In the genomic region with DNA sequence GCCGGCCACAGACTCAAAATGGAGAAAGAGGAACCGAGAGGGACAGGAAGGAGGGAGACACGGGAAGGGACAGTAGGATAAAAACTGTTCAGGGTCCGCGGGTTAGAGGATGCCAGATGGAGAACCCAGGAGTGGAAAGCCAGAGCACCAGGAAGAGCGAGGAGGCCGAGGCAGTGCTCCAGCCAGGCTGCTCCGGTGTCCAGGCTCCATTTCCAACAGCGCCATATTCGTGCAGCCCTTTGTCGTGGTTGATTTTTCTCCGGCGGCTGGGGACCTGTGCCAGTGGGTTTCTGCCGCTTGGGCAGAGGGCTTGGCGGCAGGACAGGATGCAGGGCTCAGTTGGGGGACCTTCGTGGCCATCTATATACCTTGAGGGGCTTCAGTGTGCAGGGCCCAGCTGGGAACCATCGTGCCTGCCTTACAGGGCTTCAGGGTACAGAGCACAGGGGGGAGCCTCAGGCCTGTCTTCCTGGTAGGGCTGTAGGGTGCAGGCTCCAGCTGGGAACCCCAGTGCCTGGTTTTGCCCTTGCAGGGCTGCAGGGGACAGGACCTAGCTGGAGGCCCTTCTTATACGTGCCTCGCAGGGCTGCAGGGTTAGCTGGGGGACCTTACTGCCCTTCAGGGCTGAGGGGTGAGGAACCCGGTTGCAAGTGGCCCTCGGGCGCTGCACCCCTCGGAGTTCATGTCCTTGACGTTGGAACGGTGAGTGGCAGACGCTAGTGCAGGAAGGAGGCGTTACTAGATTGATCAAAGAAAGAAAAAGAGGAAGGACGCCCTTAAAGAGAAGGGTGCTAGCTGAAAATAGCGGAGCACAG, we compare ENCODE assay signal across 7 mouse cellular contexts.
A peak's percentile ranks its signal among the peaks of the same experiment; 100 is the strongest.
DNase-seq lines count a peak whose midpoint lies in the region; ATAC-seq lines count a peak whose summit lies in the region.

No protein-coding gene starts in this region.

- peak; percentile 39 for DNase-seq in ZHBTc4 (ENCODE audit: low read depth, low spot score)
- peak; percentile 9 for DNase-seq in gastrocnemius, postnatal 14 days
- DNase-seq in induced T-regulatory cell, adult 2 months (ENCODE audit: low read depth): peak; percentile 78
- peak; percentile 11 to 12 for DNase-seq in left cerebral cortex, postnatal 14 days (ENCODE audit: low spot score in 2 of 2)
- peak; percentile 13 for DNase-seq in skeletal muscle tissue, adult 2 months (ENCODE audit: low read depth, low spot score)

- peak; percentile 71 for ATAC-seq in common myeloid progenitor, adult 5-6 weeks (replicated peaks; ENCODE audit: low read depth, poor library complexity, severe bottlenecking)
- ATAC-seq in megakaryocyte, adult 5-6 weeks (ENCODE audit: poor library complexity, severe bottlenecking): peak; percentile 72

- intact Hi-C loops in gastrocnemius, postnatal 14 days (cut with DNase I; ENCODE audit: low total_unique reads): no loop called here
- intact Hi-C loops in left cerebral cortex, postnatal 14 days (cut with DNase I): no loop called here

Comparison
In these comparisons a context has a peak if more than half of its experiments do, and no peak if none do; other contexts are left out.
1. Peak in every context shown above with its lines: DNase-seq and ATAC-seq.
2. DNase-seq: peak in every context shown above with its lines; median percentile 78 in induced T-regulatory cell, adult 2 months; 39 in ZHBTc4; 13 in skeletal muscle tissue, adult 2 months; 12 in left cerebral cortex, postnatal 14 days; 9 in gastrocnemius, postnatal 14 days.